Mouse (Mus musculus): ENCODE measurements around the gene Ercc1. TPM values are rescaled to one million over a fixed set of nuclear protein-coding genes. Genes with fewer than 3 reads are reported as not detected.

Gene Ercc1
- polyA plus RNA-seq, 1 experiment from 2014 or later = 72.5 TPM

DNA sequence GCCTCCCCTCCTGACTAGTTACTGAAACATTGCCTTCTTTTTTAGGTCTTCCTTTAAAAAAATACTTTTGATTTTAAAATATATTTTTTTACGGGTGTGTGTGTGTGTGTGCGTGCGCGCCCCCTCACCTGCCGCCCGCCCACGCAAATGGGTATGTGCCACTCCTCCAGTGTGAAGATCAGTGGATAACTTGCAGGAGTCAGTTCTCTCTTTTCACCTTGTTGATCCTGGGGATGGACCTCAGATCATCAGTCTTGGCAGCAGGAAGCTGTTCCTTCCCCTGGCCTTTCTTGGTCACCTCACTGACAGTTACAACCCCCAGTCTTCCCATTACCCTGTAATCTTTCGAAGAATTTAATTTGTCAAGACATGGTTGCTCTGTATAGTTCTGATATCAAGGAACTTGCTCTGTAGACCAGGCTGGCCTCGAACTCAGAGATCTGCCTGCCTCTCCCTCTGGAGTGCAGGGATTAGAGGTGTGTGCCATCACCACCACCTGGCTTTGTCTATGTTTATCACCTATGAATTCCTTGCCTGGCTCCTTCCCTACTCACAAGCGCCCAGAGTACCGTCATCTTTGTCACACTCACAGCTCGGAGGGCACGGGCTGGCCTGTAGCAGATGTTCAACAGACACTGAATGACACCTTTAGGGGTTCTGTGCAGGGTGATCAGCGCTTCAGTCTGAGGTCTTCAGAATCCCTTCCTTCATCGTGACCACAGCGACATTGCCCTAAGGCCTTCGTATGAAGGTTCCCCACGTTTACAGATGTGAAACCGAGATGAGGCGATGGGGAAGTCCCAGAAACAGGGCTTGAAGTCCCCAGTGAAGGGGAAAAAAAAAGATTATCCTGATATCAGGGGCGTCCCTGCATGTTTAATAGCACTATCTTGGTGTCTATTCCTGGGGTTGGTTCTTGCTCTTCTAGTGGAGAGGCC is 19.0 kb upstream of the Ercc1 start:
- ATAC-seq (replicated peaks; ENCODE audit: insufficient number of reproducible peaks, low FRiP score, low TSS enrichment) = no peak
- Histone ChIP-seq H3K4me1 (ENCODE audit: control insufficient read depth, insufficient read depth, low read length) (peaks cover 24% of the 10 kb centered on the region), H3K27ac (ENCODE audit: low read depth, low read length) (peak overlapping the region; percentile 95), H3K4me2 (peak overlapping the region; percentile 84), H3K4me3 (ENCODE audit: low read depth, low read length) (no peak overlapping the region), H3K9ac (ENCODE audit: low read depth, low read length) (peak overlapping the region; percentile 59; the same call in 1 of the 2 replicates), H3K27me3 (ENCODE audit: control insufficient read depth, insufficient read depth, low read length) (no peaks in the 10 kb centered on the region), H3K9me3 (replicated peaks; ENCODE audit: control insufficient read depth, low read length) (0 out of 2 replicates have a peak, but pooled peaks cover 2% of the 10 kb centered on the region), H3K36me3 (ENCODE audit: control insufficient read depth, insufficient read depth, low read length) (no peaks in the 10 kb centered on the region)
- WGBS (ENCODE audit: insufficient replicate concordance) = 65% methylated on average over 21 of the region's 21 CpGs

DNA sequence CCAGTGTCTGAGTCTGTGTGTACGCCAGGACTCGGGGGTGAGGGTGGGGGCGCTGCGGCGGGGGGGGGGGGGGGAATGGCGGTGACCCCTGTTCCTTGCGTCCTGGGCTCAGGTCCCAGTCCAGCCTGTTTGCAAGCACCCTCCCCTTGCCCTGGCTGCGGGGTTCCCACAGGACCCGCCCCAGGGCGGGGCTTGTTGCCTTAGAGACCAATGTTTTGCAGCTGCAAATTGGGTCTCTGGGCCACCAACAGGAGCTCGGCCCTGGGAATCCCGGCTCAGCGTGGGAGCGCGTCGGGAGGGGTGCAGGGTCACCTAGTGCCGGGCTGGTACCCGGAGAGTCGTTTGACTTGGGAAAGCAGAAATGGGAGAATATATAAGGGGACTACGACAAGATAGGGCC is 18.2 kb upstream of the Ercc1 start:
- peak overlapping the region; percentile 43 for H3K4me3 ChIP-seq (ENCODE audit: low read depth, low read length)
- peak overlapping the region; percentile 95 for H3K27ac ChIP-seq (ENCODE audit: low read depth, low read length)
- peak; percentile 62 for ATAC-seq (replicated peaks; ENCODE audit: insufficient number of reproducible peaks, low FRiP score, low TSS enrichment)
- H3K9ac ChIP-seq (ENCODE audit: low read depth, low read length) = peak overlapping the region; percentile 69; the same call in 1 of the 2 replicates
- peaks cover 23% of the 10 kb centered on the region for H3K4me1 ChIP-seq (ENCODE audit: control insufficient read depth, insufficient read depth, low read length)
- 0 out of 2 replicates have a peak, but pooled peaks cover 2% of the 10 kb centered on the region for H3K9me3 ChIP-seq (replicated peaks; ENCODE audit: control insufficient read depth, low read length)
- H3K4me2 ChIP-seq = peak overlapping the region; percentile 84
- WGBS (ENCODE audit: insufficient replicate concordance) = 0% methylated on average over 19 of the region's 20 CpGs
- H3K27me3 ChIP-seq (ENCODE audit: control insufficient read depth, insufficient read depth, low read length) = no peaks in the 10 kb centered on the region
- H3K36me3 ChIP-seq (ENCODE audit: control insufficient read depth, insufficient read depth, low read length) = no peaks in the 10 kb centered on the region

DNA sequence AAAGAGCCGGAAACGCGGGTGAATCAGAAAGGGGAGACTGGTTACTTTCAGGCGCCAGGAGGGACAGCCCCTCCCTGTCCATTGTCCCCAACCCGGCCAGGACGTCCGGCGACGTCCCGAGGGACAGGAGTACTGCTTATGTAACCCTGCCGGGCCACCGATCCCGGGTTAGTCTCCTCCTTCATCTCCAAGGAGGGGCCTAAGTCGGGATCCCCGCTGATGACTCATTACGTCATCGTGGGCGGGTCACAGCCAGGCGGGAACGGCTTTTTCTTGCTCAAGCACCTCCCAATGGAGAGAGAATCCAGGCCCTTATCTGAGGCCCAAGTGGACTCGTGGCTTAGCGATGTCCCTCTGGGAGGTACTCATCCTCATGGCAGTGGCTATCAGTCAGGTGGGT is 17.4 kb upstream of the Ercc1 start:
- H3K4me2 ChIP-seq = peak overlapping the region; percentile 84
- peak overlapping the region; percentile 69 for H3K9ac ChIP-seq (ENCODE audit: low read depth, low read length)
- 0% methylated on average over 22 of the region's 22 CpGs for WGBS (ENCODE audit: insufficient replicate concordance)
- H3K27me3 ChIP-seq (ENCODE audit: control insufficient read depth, insufficient read depth, low read length) = no peaks in the 10 kb centered on the region
- peak overlapping the region; percentile 43 for H3K4me3 ChIP-seq (ENCODE audit: low read depth, low read length)
- ATAC-seq (replicated peaks; ENCODE audit: insufficient number of reproducible peaks, low FRiP score, low TSS enrichment) = peak; percentile 81
- peak overlapping the region; percentile 95 for H3K27ac ChIP-seq (ENCODE audit: low read depth, low read length)
- no peaks in the 10 kb centered on the region for H3K36me3 ChIP-seq (ENCODE audit: control insufficient read depth, insufficient read depth, low read length)
- 0 out of 2 replicates have a peak, but pooled peaks cover 2% of the 10 kb centered on the region for H3K9me3 ChIP-seq (replicated peaks; ENCODE audit: control insufficient read depth, low read length)
- peaks cover 23% of the 10 kb centered on the region for H3K4me1 ChIP-seq (ENCODE audit: control insufficient read depth, insufficient read depth, low read length)

DNA sequence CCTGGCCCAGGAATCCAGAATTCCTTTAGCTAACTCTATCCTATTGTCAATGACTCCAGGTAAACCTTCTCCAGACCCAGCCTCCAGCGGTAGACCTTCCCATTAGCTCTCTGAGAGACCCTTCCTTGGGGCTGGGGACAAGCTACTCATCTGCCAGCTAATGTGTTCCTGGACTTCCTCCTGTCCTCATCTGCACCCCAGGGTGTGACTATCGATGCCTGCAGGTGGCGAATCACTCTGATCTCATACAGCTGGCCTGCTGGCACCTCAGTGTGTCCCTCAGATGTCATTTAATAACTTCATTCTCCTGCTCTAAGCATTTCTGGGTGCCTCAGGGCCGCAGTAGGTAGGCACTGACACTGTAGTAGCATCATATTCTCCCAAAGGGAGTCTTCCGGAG is 16.8 kb upstream of the Ercc1 start:
- H3K9ac ChIP-seq (ENCODE audit: low read depth, low read length) = peak overlapping the region; percentile 69; the same call in 1 of the 2 replicates
- H3K4me1 ChIP-seq (ENCODE audit: control insufficient read depth, insufficient read depth, low read length) = peaks cover 23% of the 10 kb centered on the region
- no peak overlapping the region; the same call in 1 of the 2 replicates for H3K4me3 ChIP-seq (ENCODE audit: low read depth, low read length)

DNA sequence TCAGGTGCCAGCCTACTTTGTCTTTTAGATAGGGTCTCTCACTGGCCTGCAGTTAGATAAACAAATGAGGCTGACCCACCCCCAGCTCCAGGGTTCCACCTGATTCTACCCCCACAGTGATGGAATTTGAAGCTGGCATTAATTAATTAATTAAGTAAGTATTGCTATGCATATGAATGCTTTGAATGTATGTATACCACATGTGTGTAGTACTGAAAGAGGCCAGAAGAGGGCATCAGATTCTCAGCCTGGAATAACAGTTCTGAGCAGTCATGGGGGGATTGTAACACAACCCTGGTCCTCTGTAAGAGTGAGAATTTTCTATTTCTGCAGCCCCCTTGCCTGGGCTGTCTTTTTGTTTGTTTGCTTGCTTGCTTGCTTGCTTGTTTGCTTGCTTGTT is 16.2 kb upstream of the Ercc1 start:
- 0 out of 2 replicates have a peak, but pooled peaks cover 2% of the 10 kb centered on the region for H3K9me3 ChIP-seq (replicated peaks; ENCODE audit: control insufficient read depth, low read length)
- H3K27ac ChIP-seq (ENCODE audit: low read depth, low read length) = no peak overlapping the region
- H3K4me3 ChIP-seq (ENCODE audit: low read depth, low read length) = no peak overlapping the region
- H3K4me2 ChIP-seq = no peak overlapping the region
- no peaks in the 10 kb centered on the region for H3K36me3 ChIP-seq (ENCODE audit: control insufficient read depth, insufficient read depth, low read length)
- H3K9ac ChIP-seq (ENCODE audit: low read depth, low read length) = no peak overlapping the region
- no peak for ATAC-seq (replicated peaks; ENCODE audit: insufficient number of reproducible peaks, low FRiP score, low TSS enrichment)
- no peaks in the 10 kb centered on the region for H3K27me3 ChIP-seq (ENCODE audit: control insufficient read depth, insufficient read depth, low read length)
- peaks cover 23% of the 10 kb centered on the region for H3K4me1 ChIP-seq (ENCODE audit: control insufficient read depth, insufficient read depth, low read length)

More for the DNA sequence above, 16.8 kb upstream of the Ercc1 start:
- H3K27me3 ChIP-seq (ENCODE audit: control insufficient read depth, insufficient read depth, low read length) = no peaks in the 10 kb centered on the region
- H3K9me3 ChIP-seq (replicated peaks; ENCODE audit: control insufficient read depth, low read length) = 0 out of 2 replicates have a peak, but pooled peaks cover 2% of the 10 kb centered on the region
- 70% methylated on average over 5 of the region's 5 CpGs for WGBS (ENCODE audit: insufficient replicate concordance)
- no peak for ATAC-seq (replicated peaks; ENCODE audit: insufficient number of reproducible peaks, low FRiP score, low TSS enrichment)
- no peaks in the 10 kb centered on the region for H3K36me3 ChIP-seq (ENCODE audit: control insufficient read depth, insufficient read depth, low read length)
- H3K27ac ChIP-seq (ENCODE audit: low read depth, low read length) = peak overlapping the region; percentile 95; the same call in 1 of the 2 replicates
- peak overlapping the region; percentile 84 for H3K4me2 ChIP-seq

DNA sequence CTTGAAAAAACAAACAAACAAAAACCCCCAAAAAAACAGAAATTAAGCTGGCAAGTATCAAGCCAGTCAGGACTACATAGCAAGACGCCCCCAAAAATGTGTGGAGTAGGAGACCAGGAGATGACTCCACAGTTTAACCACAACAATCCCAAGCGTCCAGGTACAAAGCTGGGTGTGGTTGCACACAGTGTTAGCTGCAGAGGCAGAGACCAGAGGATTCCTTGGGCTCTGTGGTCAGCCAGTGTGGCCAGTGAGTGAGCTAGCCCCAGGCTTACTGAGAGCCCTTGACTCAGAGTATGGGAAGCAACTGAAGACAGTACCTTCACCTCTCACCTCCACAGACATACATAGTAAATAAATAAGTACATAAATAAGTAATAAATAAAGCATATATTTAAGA is 12.7 kb upstream of the Ercc1 start:
- 60% methylated on average over 2 of the region's 2 CpGs for WGBS (ENCODE audit: insufficient replicate concordance)
- peak overlapping the region; percentile 81; the same call in 1 of the 2 replicates for H3K4me2 ChIP-seq
- H3K4me3 ChIP-seq (ENCODE audit: low read depth, low read length) = no peak overlapping the region
- 0 out of 2 replicates have a peak, but pooled peaks cover 2% of the 10 kb centered on the region for H3K9me3 ChIP-seq (replicated peaks; ENCODE audit: control insufficient read depth, low read length)
- H3K36me3 ChIP-seq (ENCODE audit: control insufficient read depth, insufficient read depth, low read length) = no peaks in the 10 kb centered on the region
- no peak for ATAC-seq (replicated peaks; ENCODE audit: insufficient number of reproducible peaks, low FRiP score, low TSS enrichment)
- peak overlapping the region; percentile 82; the same call in 1 of the 2 replicates for H3K27ac ChIP-seq (ENCODE audit: low read depth, low read length)
- no peaks in the 10 kb centered on the region for H3K27me3 ChIP-seq (ENCODE audit: control insufficient read depth, insufficient read depth, low read length)
- H3K4me1 ChIP-seq (ENCODE audit: control insufficient read depth, insufficient read depth, low read length) = peaks cover 16% of the 10 kb centered on the region
- no peak overlapping the region for H3K9ac ChIP-seq (ENCODE audit: low read depth, low read length)

DNA sequence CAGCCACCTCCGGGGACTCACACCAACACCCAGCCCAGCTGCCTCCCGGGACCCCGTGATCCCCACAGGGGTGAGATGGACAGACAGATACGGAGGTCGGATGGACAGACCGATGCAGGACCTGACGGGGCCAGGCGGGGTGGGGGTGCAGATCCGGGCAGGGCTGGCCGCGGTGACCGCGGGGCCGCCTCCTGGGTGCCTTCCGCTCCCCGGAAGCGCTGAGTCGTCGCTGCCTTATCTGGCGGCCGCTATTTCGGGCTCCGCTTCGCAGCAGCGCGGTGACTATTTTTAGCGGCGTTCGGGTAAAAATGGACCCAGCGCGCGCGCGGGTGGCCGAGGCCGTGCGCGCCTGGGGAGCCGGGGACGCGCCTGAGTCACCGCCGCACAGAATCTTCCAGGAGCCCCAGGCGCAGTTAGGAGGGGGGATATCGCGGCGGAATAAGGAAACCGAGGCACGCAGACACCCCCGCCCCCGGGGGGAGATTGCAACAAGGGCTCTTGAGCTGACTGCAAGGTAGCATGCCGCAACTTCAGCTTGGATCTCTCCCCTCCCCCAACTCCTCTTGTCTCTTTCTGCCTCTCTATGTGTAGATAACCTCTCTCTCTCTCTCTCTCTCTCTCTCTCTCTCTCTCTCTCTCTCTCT is 11.7 kb upstream of the Ercc1 start:
- Histone ChIP-seq H3K9ac (ENCODE audit: low read depth, low read length) (peak overlapping the region; percentile 78), H3K27ac (ENCODE audit: low read depth, low read length) (peak overlapping the region; percentile 82), H3K4me2 (peak overlapping the region; percentile 81), H3K36me3 (ENCODE audit: control insufficient read depth, insufficient read depth, low read length) (no peaks in the 10 kb centered on the region), H3K9me3 (replicated peaks; ENCODE audit: control insufficient read depth, low read length) (0 out of 2 replicates have a peak, but pooled peaks cover 2% of the 10 kb centered on the region), H3K4me1 (ENCODE audit: control insufficient read depth, insufficient read depth, low read length) (peaks cover 12% of the 10 kb centered on the region), H3K4me3 (ENCODE audit: low read depth, low read length) (peak overlapping the region; percentile 60), H3K27me3 (ENCODE audit: control insufficient read depth, insufficient read depth, low read length) (no peaks in the 10 kb centered on the region)
- WGBS (ENCODE audit: insufficient replicate concordance) = under 1% methylated on average over 52 of the region's 52 CpGs
- peak; percentile 77 for ATAC-seq (replicated peaks; ENCODE audit: insufficient number of reproducible peaks, low FRiP score, low TSS enrichment)

DNA sequence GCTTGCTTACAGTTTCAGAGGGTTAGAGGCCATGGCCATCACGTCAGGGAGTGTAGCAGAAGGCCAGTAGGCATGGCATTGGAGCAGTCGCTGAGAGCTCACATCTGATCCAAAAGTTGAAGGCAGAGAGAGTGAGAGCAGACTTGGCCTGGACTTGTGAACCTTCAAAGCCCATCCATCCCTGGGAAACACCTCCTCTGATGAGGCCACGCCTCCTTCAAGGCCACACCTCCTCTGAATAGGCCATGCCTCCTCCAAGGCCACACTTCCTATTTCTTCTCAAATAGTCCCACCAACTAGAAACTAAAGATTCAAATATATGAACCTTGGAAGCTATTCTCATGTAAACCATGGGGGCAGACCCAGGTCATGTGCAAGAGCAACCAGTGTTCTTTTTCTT is 9.0 kb upstream of the Ercc1 start:
- H3K4me3 ChIP-seq (ENCODE audit: low read depth, low read length) = no peak overlapping the region
- ATAC-seq (replicated peaks; ENCODE audit: insufficient number of reproducible peaks, low FRiP score, low TSS enrichment) = no peak
- no peaks in the 10 kb centered on the region for H3K27me3 ChIP-seq (ENCODE audit: control insufficient read depth, insufficient read depth, low read length)
- H3K4me1 ChIP-seq (ENCODE audit: control insufficient read depth, insufficient read depth, low read length) = peaks cover 16% of the 10 kb centered on the region
- H3K4me2 ChIP-seq = no peak overlapping the region
- 40% methylated on average over 3 of the region's 3 CpGs for WGBS (ENCODE audit: insufficient replicate concordance)
- H3K9me3 ChIP-seq (replicated peaks; ENCODE audit: control insufficient read depth, low read length) = no peaks in the 10 kb centered on the region
- no peak overlapping the region for H3K9ac ChIP-seq (ENCODE audit: low read depth, low read length)
- no peaks in the 10 kb centered on the region for H3K36me3 ChIP-seq (ENCODE audit: control insufficient read depth, insufficient read depth, low read length)
- no peak overlapping the region for H3K27ac ChIP-seq (ENCODE audit: low read depth, low read length)

Measured in heart, embryonic 11.5 days (tissue).